Mouse (Mus musculus): ENCODE results near the gene Stip1. TPM values are rescaled to one million over a fixed set of nuclear protein-coding genes. Genes with fewer than 3 reads are reported as not detected.

Stip1 gene
- polyA plus RNA-seq, 1 experiment from 2014 or later = 116 TPM

- ATAC-seq (ENCODE audit: insufficient read depth) = no peak
- 61% methylated on average over 6 of the region's 6 CpGs for WGBS (ENCODE audit: insufficient replicate concordance)
- no peak overlapping the region for H3K4me2 ChIP-seq
- H3K27ac ChIP-seq (replicated peaks) = no peak overlapping the region
- H3K27me3 ChIP-seq = peaks cover 51% of the 10 kb centered on the region
- H3K4me3 ChIP-seq (replicated peaks) = no peak overlapping the region
- H3K9me3 ChIP-seq (replicated peaks) = no peaks in the 10 kb centered on the region
- no peak overlapping the region for H3K9ac ChIP-seq
- H3K36me3 ChIP-seq (replicated peaks) = no peaks in the 10 kb centered on the region
- peaks cover 13% of the 10 kb centered on the region for H3K4me1 ChIP-seq (replicated peaks)
Measured at GRCm38 (mm10) chr19:7072221-7072620, 32.5 kb upstream of the Stip1 start.

GRCm38 (mm10) chr19:7070775-7071174, 31.0 kb upstream of the Stip1 start:
- H3K4me1 ChIP-seq (replicated peaks) = peaks cover 27% of the 10 kb centered on the region
- H3K4me2 ChIP-seq = no peak overlapping the region
- no peak overlapping the region for H3K27ac ChIP-seq (replicated peaks)
- no peak for ATAC-seq (ENCODE audit: insufficient read depth)
- H3K4me3 ChIP-seq (replicated peaks) = no peak overlapping the region
- H3K9me3 ChIP-seq (replicated peaks) = no peaks in the 10 kb centered on the region
- no peak overlapping the region for H3K9ac ChIP-seq
- peaks cover 51% of the 10 kb centered on the region for H3K27me3 ChIP-seq
- H3K36me3 ChIP-seq (replicated peaks) = no peaks in the 10 kb centered on the region
- 18% methylated on average over 4 of the region's 4 CpGs for WGBS (ENCODE audit: insufficient replicate concordance)

GRCm38 (mm10) chr19:7069781-7070763, 30.3 kb upstream of the Stip1 start:
- Histone ChIP-seq H3K4me2 (no peak overlapping the region; the same call in 1 of the 2 replicates), H3K9ac (no peak overlapping the region), H3K9me3 (replicated peaks) (no peaks in the 10 kb centered on the region), H3K4me3 (replicated peaks) (no peak overlapping the region), H3K27ac (replicated peaks) (no peak overlapping the region), H3K27me3 (peaks cover 51% of the 10 kb centered on the region), H3K4me1 (replicated peaks) (peaks cover 27% of the 10 kb centered on the region), H3K36me3 (replicated peaks) (no peaks in the 10 kb centered on the region)
- ATAC-seq (ENCODE audit: insufficient read depth) = no peak
- 21% methylated on average over 34 of the region's 35 CpGs for WGBS (ENCODE audit: insufficient replicate concordance)

- Histone ChIP-seq H3K4me1 (replicated peaks) (peaks cover 31% of the 10 kb centered on the region), H3K9ac (no peak overlapping the region), H3K9me3 (replicated peaks) (no peaks in the 10 kb centered on the region), H3K4me3 (replicated peaks) (no peak overlapping the region), H3K4me2 (no peak overlapping the region), H3K36me3 (replicated peaks) (no peaks in the 10 kb centered on the region), H3K27ac (replicated peaks) (no peak overlapping the region), H3K27me3 (peaks cover 51% of the 10 kb centered on the region)
- 57% methylated on average over 11 of the region's 11 CpGs for WGBS (ENCODE audit: insufficient replicate concordance)
- ATAC-seq (ENCODE audit: insufficient read depth) = no peak
Measured at GRCm38 (mm10) chr19:7068661-7069531, 29.1 kb upstream of the Stip1 start.

- no peak for ATAC-seq (ENCODE audit: insufficient read depth)
- peaks cover 51% of the 10 kb centered on the region for H3K27me3 ChIP-seq
Measured at GRCm38 (mm10) chr19:7068136-7068535, 28.4 kb upstream of the Stip1 start.

GRCm38 (mm10) chr19:7067344-7068050, 27.7 kb upstream of the Stip1 start:
- peak; percentile 79 for ATAC-seq (ENCODE audit: insufficient read depth)
- 27% methylated on average over 20 of the region's 20 CpGs for WGBS (ENCODE audit: insufficient replicate concordance)
- Histone ChIP-seq H3K9ac (peak overlapping the region; percentile 23; the same call in 1 of the 2 replicates), H3K4me2 (peak overlapping the region; percentile 64), H3K27me3 (peaks cover 48% of the 10 kb centered on the region), H3K27ac (replicated peaks) (peak overlapping the region; percentile 66), H3K36me3 (replicated peaks) (no peaks in the 10 kb centered on the region), H3K4me3 (replicated peaks) (peak overlapping the region; percentile 21), H3K9me3 (replicated peaks) (no peaks in the 10 kb centered on the region), H3K4me1 (replicated peaks) (peaks cover 31% of the 10 kb centered on the region)

More at GRCm38 (mm10) chr19:7068136-7068535, 28.4 kb upstream of the Stip1 start:
- Histone ChIP-seq H3K36me3 (replicated peaks) (no peaks in the 10 kb centered on the region), H3K9me3 (replicated peaks) (no peaks in the 10 kb centered on the region), H3K27ac (replicated peaks) (0 out of 2 replicates have a peak overlapping the region, but pooled peaks have one; percentile 66), H3K4me2 (peak overlapping the region; percentile 64), H3K4me1 (replicated peaks) (peaks cover 31% of the 10 kb centered on the region), H3K4me3 (replicated peaks) (peak overlapping the region; percentile 21), H3K9ac (0 out of 2 replicates have a peak overlapping the region, but pooled peaks have one; percentile 23)
- WGBS (ENCODE audit: insufficient replicate concordance) = 7% methylated on average over 14 of the region's 14 CpGs

- 0 out of 2 replicates have a peak overlapping the region, but pooled peaks have one; percentile 21 for H3K4me3 ChIP-seq (replicated peaks)
- peak overlapping the region; percentile 23; the same call in 1 of the 2 replicates for H3K9ac ChIP-seq
- ATAC-seq (ENCODE audit: insufficient read depth) = peak; percentile 30; the same call in 1 of the 2 replicates
- H3K27ac ChIP-seq (replicated peaks) = peak overlapping the region; percentile 66; the same call in 1 of the 2 replicates
- peaks cover 31% of the 10 kb centered on the region for H3K4me1 ChIP-seq (replicated peaks)
- WGBS (ENCODE audit: insufficient replicate concordance) = 26% methylated on average over 7 of the region's 8 CpGs
- peaks cover 43% of the 10 kb centered on the region for H3K27me3 ChIP-seq
- no peaks in the 10 kb centered on the region for H3K9me3 ChIP-seq (replicated peaks)
- H3K36me3 ChIP-seq (replicated peaks) = no peaks in the 10 kb centered on the region
- H3K4me2 ChIP-seq = peak overlapping the region; percentile 64
Measured at GRCm38 (mm10) chr19:7066828-7067342, 27.1 kb upstream of the Stip1 start.

- H3K27me3 ChIP-seq = peaks cover 37% of the 10 kb centered on the region
- WGBS (ENCODE audit: insufficient replicate concordance) = 36% methylated on average over 15 of the region's 15 CpGs
- peaks cover 37% of the 10 kb centered on the region for H3K4me1 ChIP-seq (replicated peaks)
- no peak overlapping the region; the same call in 1 of the 2 replicates for H3K9ac ChIP-seq
- peak overlapping the region; percentile 64 for H3K4me2 ChIP-seq
- H3K4me3 ChIP-seq (replicated peaks) = no peak overlapping the region
- ATAC-seq (ENCODE audit: insufficient read depth) = no peak
- H3K27ac ChIP-seq (replicated peaks) = peak overlapping the region; percentile 66; the same call in 1 of the 2 replicates
- no peaks in the 10 kb centered on the region for H3K36me3 ChIP-seq (replicated peaks)
- no peaks in the 10 kb centered on the region for H3K9me3 ChIP-seq (replicated peaks)
Measured at GRCm38 (mm10) chr19:7066034-7066827, 26.5 kb upstream of the Stip1 start.

- ATAC-seq (ENCODE audit: insufficient read depth) = peak; percentile 29; the same call in 1 of the 2 replicates
- 3% methylated on average over 3 of the region's 3 CpGs for WGBS (ENCODE audit: insufficient replicate concordance)
- H3K9ac ChIP-seq = no peak overlapping the region
- no peak overlapping the region for H3K4me2 ChIP-seq
- peaks cover 20% of the 10 kb centered on the region for H3K27me3 ChIP-seq
- H3K4me3 ChIP-seq (replicated peaks) = no peak overlapping the region
- H3K9me3 ChIP-seq (replicated peaks) = no peaks in the 10 kb centered on the region
- no peaks in the 10 kb centered on the region for H3K36me3 ChIP-seq (replicated peaks)
- no peak overlapping the region for H3K27ac ChIP-seq (replicated peaks)
- peaks cover 37% of the 10 kb centered on the region for H3K4me1 ChIP-seq (replicated peaks)
Measured at GRCm38 (mm10) chr19:7064571-7064970, 24.8 kb upstream of the Stip1 start.

Data from liver, embryonic 15.5 days (tissue).